20 mouse cellular contexts compared by ENCODE assay signal in genomic region chr2:114915025-114915690, GRCm38 (mm10).
DNase-seq lines count a peak whose midpoint lies in the region; ATAC-seq and TF ChIP-seq lines count a peak whose summit lies in the region.
"Had no signal": no experiment of that assay in that cellular context is flagged by ENCODE, and none has a peak within 500 bp of the region (broad histone marks: within the 10 kb centered on the region; RNA-seq: fewer than 3 reads in every experiment).

No protein-coding gene starts in this region.

- no peaks in the 10 kb centered on the region for H3K27me3 ChIP-seq in heart, adult 2 months (ENCODE audit: control insufficient read depth, insufficient read depth, low read length)
- no peaks in the 10 kb centered on the region for H3K27me3 ChIP-seq in lung, embryonic 14.5 days (ENCODE audit: insufficient read depth, low read length)
- H3K27me3 ChIP-seq: hindbrain, embryonic 15.5 days; intestine, embryonic 15.5 days had no signal

- H3K79me2 ChIP-seq in heart, adult 2 months (replicated peaks; ENCODE audit: control insufficient read depth, insufficient read depth, low read length) = no peaks in the 10 kb centered on the region

- no peak overlapping the region for H3K9ac ChIP-seq in heart, adult 2 months (ENCODE audit: low read depth, low read length)
- H3K9ac ChIP-seq in lung, embryonic 14.5 days = no peak overlapping the region
- H3K9ac ChIP-seq: hindbrain, embryonic 15.5 days; intestine, embryonic 15.5 days had no signal

- peak; percentile 4 for DNase-seq in adrenal gland, postnatal 10 days
- DNase-seq in adrenal gland, adult 8-10 months = no peak
- DNase-seq in heart, postnatal 10 days = peak; percentile 6 to 21
- DNase-seq in heart, adult 2 months = no peak
- DNase-seq in lung, embryonic 14.5 days = peak; percentile 73
- no peak for DNase-seq in lung, postnatal 4 days
- DNase-seq in kidney, postnatal 4 days = peak; percentile 36 to 50
- DNase-seq in thymus, postnatal 0 days (ENCODE audit: low spot score) = no peak
- DNase-seq: cerebellum, adult 18-20 months; gastrocnemius, postnatal 14 days; heart, adult 18-20 months; heart, postnatal 4 days; liver; thymus, postnatal 14 days had no signal

- no peaks in the 10 kb centered on the region for H3K36me3 ChIP-seq in heart, adult 2 months (ENCODE audit: control insufficient read depth, insufficient read depth, low read length)
- no peaks in the 10 kb centered on the region for H3K36me3 ChIP-seq in lung, embryonic 14.5 days (ENCODE audit: insufficient read depth)
- H3K36me3 ChIP-seq: hindbrain, embryonic 15.5 days; intestine, embryonic 15.5 days; midbrain, embryonic 10.5 days had no signal

- ATAC-seq in lung, embryonic 14.5 days (ENCODE audit: insufficient read depth) = peak; percentile 58; the same call in 1 of the 2 replicates
- ATAC-seq: activated CD4-positive, CD25-positive, alpha-beta regulatory T cell, adult 4 months; CD4-positive, CD25-positive, alpha-beta regulatory T cell, adult 4 months; intestine, embryonic 15.5 days had no signal

- no peak for TF ChIP-seq EP300 in heart, adult 2 months (IDR thresholded peaks at IDR 0.05; ENCODE audit: insufficient read depth, low read depth, low read length)

- H3K4me1 ChIP-seq in heart, adult 2 months (ENCODE audit: control insufficient read depth, insufficient read depth, low read length) = no peaks in the 10 kb centered on the region
- no peaks in the 10 kb centered on the region for H3K4me1 ChIP-seq in lung, embryonic 14.5 days (ENCODE audit: insufficient read depth)
- H3K4me1 ChIP-seq: hindbrain, embryonic 15.5 days; intestine, embryonic 15.5 days; midbrain, embryonic 10.5 days had no signal

- H3K9me3 ChIP-seq in lung, embryonic 14.5 days (ENCODE audit: low read depth, low read length) = no peaks in the 10 kb centered on the region
- H3K9me3 ChIP-seq: hindbrain, embryonic 15.5 days; intestine, embryonic 15.5 days; midbrain, embryonic 10.5 days had no signal

- no peak overlapping the region for H3K4me3 ChIP-seq in heart, adult 2 months
- H3K4me3 ChIP-seq in lung, embryonic 14.5 days (ENCODE audit: low read depth, low read length) = no peak overlapping the region
- H3K4me3 ChIP-seq: hindbrain, embryonic 15.5 days; intestine, embryonic 15.5 days; midbrain, embryonic 10.5 days had no signal

- 58% methylated on average over 6 of the region's 6 CpGs for WGBS in heart, adult 2 months
- WGBS in lung, embryonic 14.5 days = 63% methylated on average over 6 of the region's 6 CpGs

- no peak for TF ChIP-seq POLR2A in heart, adult 2 months (IDR thresholded peaks at IDR 0.05; ENCODE audit: insufficient read depth, low read depth, low read length)

- no peak overlapping the region for H3K27ac ChIP-seq in heart, adult 2 months
- H3K27ac ChIP-seq in lung, embryonic 14.5 days (ENCODE audit: low read depth) = no peak overlapping the region
- H3K27ac ChIP-seq: hindbrain, embryonic 15.5 days; intestine, embryonic 15.5 days; macrophage; midbrain, embryonic 10.5 days had no signal

- intact Hi-C loops in heart, postnatal 10 days (cut with DNase I) = no loop called here
- intact Hi-C loops in heart, adult 2 months (cut with DNase I) = no loop called here

- no peak for TF ChIP-seq CTCF in heart, adult 2 months (IDR thresholded peaks at IDR 0.05)
- TF ChIP-seq CTCF in lung, embryonic 14.5 days (IDR thresholded peaks at IDR 0.05; ENCODE audit: low read depth) = no peak

- H3K4me2 ChIP-seq in lung, embryonic 14.5 days = no peak overlapping the region
- H3K4me2 ChIP-seq: hindbrain, embryonic 15.5 days; intestine, embryonic 15.5 days had no signal

Comparison
In these comparisons a context has a peak if more than half of its experiments do, and no peak if none do; other contexts are left out.
1. DNase-seq: peak in adrenal gland, postnatal 10 days (single experiment), heart, postnatal 10 days (2 of 2), lung, embryonic 14.5 days (single experiment) and kidney, postnatal 4 days (2 of 2); none in adrenal gland, adult 8-10 months (single experiment), heart, adult 2 months (0 of 2), lung, postnatal 4 days (0 of 2) and thymus, postnatal 0 days (single experiment).